Mouse (Mus musculus): ENCODE results near the gene Utp3.

- TF ChIP-seq POLR2A (IDR thresholded peaks at IDR 0.05; ENCODE audit: low read depth, low read length) (0 out of 2 replicates have a peak, but pooled peaks have one; percentile 33), CTCF (conservative IDR thresholded peaks at IDR 0.05 in 1 of 2, IDR thresholded peaks at IDR 0.05 in 1 of 2; ENCODE audit: low read depth in 2 of 2, low read length in 2 of 2) (no peak), JUN (IDR thresholded peaks at IDR 0.05; ENCODE audit: insufficient read depth, low read depth, low read length) (no peak), MAX (IDR thresholded peaks at IDR 0.05; ENCODE audit: low read length) (no peak), UBTF (IDR thresholded peaks at IDR 0.05; ENCODE audit: low read depth, low read length) (no peak), RAD21 (IDR thresholded peaks at IDR 0.05; ENCODE audit: low read depth, low read length) (no peak), MEF2A (IDR thresholded peaks at IDR 0.05; ENCODE audit: borderline replicate concordance, low read depth, low read length) (no peak), USF2 (conservative IDR thresholded peaks at IDR 0.05; ENCODE audit: low read depth, low read length) (no peak), SIN3A (IDR thresholded peaks at IDR 0.05; ENCODE audit: low read length) (no peak)
These were observed 4.7 kb downstream of the Utp3 start for GRCm38 (mm10) chr5:88558991-88559390.
